Mouse (Mus musculus) cortical plate, adult 2 months (tissue): ENCODE results near the gene Gtpbp1.

Experiments used
- CTCF ChIP-seq: fragments of 200-500 bp; IDR thresholded peaks from 2 replicates; pipeline ENCODE4 v1.5.1; 2011; ENCODE audit warnings: mild to moderate bottlenecking, control low read depth, low read length; ENCODE audit not compliant: insufficient read depth; ENCODE audit errors: extremely low read depth
- POLR2A ChIP-seq: fragments of 200-500 bp; IDR thresholded peaks from 2 replicates; pipeline ENCODE4 v1.6.1; 2011; ENCODE audit warnings: mild to moderate bottlenecking, low read length, control low read depth; ENCODE audit not compliant: insufficient read depth; ENCODE audit errors: extremely low read depth

- TF ChIP-seq POLR2A (no peak), CTCF (no peak)
Measured at GRCm38 (mm10) chr15:79697558-79698187, 7.0 kb downstream of the Gtpbp1 start.
